Mouse (Mus musculus) heart, adult 2 months (tissue): ENCODE results near the gene Sbk1. TPM values are rescaled to one million over a fixed set of nuclear protein-coding genes. Genes with fewer than 3 reads are reported as not detected.

Source experiments
- DNase-seq, 2 experiments: peaks; one replicate each; pipeline ENCODE4 v3.0.0; 2021
- H3K27ac ChIP-seq: fragments of 200-600 bp; 2 replicates; pipeline ENCODE4 v1.8.1; 2022
- H3K27me3 ChIP-seq: fragments of 200-500 bp; 2 replicates; pipeline ENCODE4 v1.6.1; 2012; ENCODE audit warnings: mild to moderate bottlenecking, low read length, inconsistent platforms, mixed read lengths; ENCODE audit not compliant: control insufficient read depth, insufficient read depth
- H3K36me3 ChIP-seq: fragments of 200-500 bp; 2 replicates; pipeline ENCODE4 v1.6.1; 2012; ENCODE audit warnings: low read length, inconsistent platforms; ENCODE audit not compliant: control insufficient read depth, insufficient read depth
- H3K4me1 ChIP-seq: fragments of 200-500 bp; 2 replicates; pipeline ENCODE4 v1.6.1; 2011; ENCODE audit warnings: low read length; ENCODE audit not compliant: control insufficient read depth, insufficient read depth
- H3K4me3 ChIP-seq: fragments of 200-600 bp; 2 replicates; pipeline ENCODE4 v1.8.1; 2022
- H3K79me2 ChIP-seq: fragments of 200-500 bp; replicated peaks from 2 replicates; pipeline ENCODE4 v1.6.1; 2012; ENCODE audit warnings: mild to moderate bottlenecking, inconsistent platforms, low read length, moderate library complexity, mixed read lengths; ENCODE audit not compliant: control insufficient read depth, insufficient read depth
- H3K9ac ChIP-seq: fragments of 200-500 bp; 2 replicates; pipeline ENCODE4 v1.6.1; 2012; ENCODE audit warnings: low read depth, mild to moderate bottlenecking, control low read depth, inconsistent platforms, low read length, mixed read lengths
- CTCF ChIP-seq: fragments of 200-600 bp; IDR thresholded peaks from 2 replicates; pipeline ENCODE4 v1.8.1; 2022; ENCODE audit warnings: antibody characterized with exemption, mild to moderate bottlenecking, moderate library complexity
- EP300 ChIP-seq: fragments of 200-500 bp; IDR thresholded peaks from 2 replicates; pipeline ENCODE4 v1.6.1; 2011; ENCODE audit warnings: low read depth, low read length, control low read depth; ENCODE audit not compliant: insufficient read depth
- POLR2A ChIP-seq: fragments of 200-500 bp; IDR thresholded peaks from 2 replicates; pipeline ENCODE4 v1.6.1; 2011; ENCODE audit warnings: mild to moderate bottlenecking, low read depth, low read length, control low read depth; ENCODE audit not compliant: insufficient read depth
- WGBS: fragments of 180-500 bp; shearing (Covaris S2); methylation state at CpG from one replicate; pipeline ENCODE4 v1.1.7; 2018; 5-methylcytosine and 5-hydroxymethylcytosine counted together
- intact Hi-C: fragments of 180-260 bp; cut with DNase I; formaldehyde crosslinking; loops from one replicate; pipeline ENCODE4 v1.15.1; 2025
- polyA plus RNA-seq: library from polyadenylated mRNA; depleted of rRNA; stranded (reverse); fragments of >200 nt; gene quantifications from 2 replicates; pipeline ENCODE4 v1.2.3, GENCODE M21; 2012
- total RNA-seq, 2 experiments: library from RNA; stranded (reverse); gene quantifications; 2 replicates each; pipeline ENCODE4 v1.2.3; 2021

The Sbk1 gene
- total and polyA plus RNA-seq, 3 experiments = 44.5 to 87.4 (median 61.9) TPM

DNA sequence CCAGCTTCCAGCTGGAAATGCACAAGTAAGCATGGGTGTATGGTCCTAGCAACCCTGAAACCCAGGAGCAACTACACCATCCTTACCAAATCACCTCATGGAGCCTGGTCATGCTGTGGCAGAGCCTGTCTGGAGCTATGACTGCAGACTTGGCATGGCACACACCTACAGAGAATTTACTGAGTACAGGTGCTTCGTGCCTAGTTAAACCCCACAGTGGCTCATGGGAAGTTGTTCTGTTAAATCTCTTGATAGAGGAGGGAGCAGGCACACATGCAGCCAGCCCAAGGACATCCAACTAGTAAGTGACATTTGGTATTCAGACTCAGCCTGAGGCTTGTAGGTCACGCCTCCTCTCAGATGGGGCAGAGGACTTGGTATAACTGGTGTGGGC lies 15.7 kb downstream of the Sbk1 start:
- peaks cover 26% of the 10 kb centered on the region for H3K4me1 ChIP-seq
- no peaks in the 10 kb centered on the region for H3K27me3 ChIP-seq
- DNase-seq = no peak
- WGBS = 47% methylated on average over 2 of the region's 2 CpGs
- TF ChIP-seq CTCF = no peak
- no peak for TF ChIP-seq EP300
- TF ChIP-seq POLR2A = no peak
- no peak overlapping the region for H3K4me3 ChIP-seq
- H3K27ac ChIP-seq = peak overlapping the region; percentile 50
- H3K9ac ChIP-seq = no peak overlapping the region
- no peaks in the 10 kb centered on the region for H3K79me2 ChIP-seq
- H3K36me3 ChIP-seq = no peaks in the 10 kb centered on the region
- intact Hi-C loops = no loop called here

DNA sequence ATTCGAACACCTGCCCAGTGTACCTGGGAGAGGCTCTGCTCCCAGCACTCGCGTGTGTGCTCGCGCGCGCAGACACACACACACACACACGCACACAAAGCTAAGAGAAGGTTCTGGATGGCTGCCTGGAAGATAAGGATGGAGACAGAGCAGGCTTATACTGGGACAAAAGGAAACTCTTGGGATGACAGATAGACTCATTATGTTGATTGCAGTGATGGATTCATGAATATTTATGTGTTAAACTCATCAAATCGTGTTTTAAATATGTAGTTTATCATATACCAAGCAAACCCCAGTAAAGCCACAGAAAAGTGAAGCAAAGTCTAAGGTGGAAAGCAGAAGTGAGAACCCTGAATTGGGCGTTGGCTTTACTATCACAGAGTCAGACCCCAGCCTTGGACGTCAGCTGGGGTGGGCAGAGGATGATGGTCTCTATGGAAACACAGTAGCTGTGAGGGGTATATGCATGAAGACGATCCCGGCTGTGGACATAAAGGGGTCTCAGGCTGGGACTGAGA lies 16.2 kb downstream of the Sbk1 start:
- Histone ChIP-seq H3K27ac (peak overlapping the region; percentile 50; the same call in 1 of the 2 replicates), H3K27me3 (no peaks in the 10 kb centered on the region), H3K79me2 (no peaks in the 10 kb centered on the region), H3K4me1 (peaks cover 26% of the 10 kb centered on the region), H3K4me3 (no peak overlapping the region), H3K36me3 (no peaks in the 10 kb centered on the region), H3K9ac (no peak overlapping the region)
- TF ChIP-seq CTCF (no peak), POLR2A (no peak), EP300 (no peak)
- intact Hi-C loops = no loop called here
- DNase-seq = no peak
- 60% methylated on average over 13 of the region's 13 CpGs for WGBS

DNA sequence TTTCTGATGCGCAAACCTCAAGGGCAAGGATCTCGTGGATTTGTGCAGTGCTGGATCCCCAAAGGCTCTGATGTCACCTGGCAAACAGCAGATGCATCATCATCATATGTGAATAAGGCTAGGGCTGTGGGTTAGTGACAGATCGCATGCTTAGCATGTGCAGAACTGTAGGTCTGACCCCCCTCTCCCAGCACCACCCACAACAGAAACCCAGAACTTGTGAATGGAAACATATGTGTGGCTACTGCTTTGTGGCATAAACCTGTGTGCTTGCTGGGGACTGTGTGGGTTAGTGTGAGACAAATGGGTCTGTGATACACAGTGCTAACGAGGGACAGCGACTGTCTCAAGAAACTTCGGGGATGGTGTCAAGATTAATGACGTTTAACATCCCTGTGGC lies 17.0 kb downstream of the Sbk1 start:
- Histone ChIP-seq H3K4me1 (peaks cover 25% of the 10 kb centered on the region), H3K27ac (no peak overlapping the region), H3K36me3 (no peaks in the 10 kb centered on the region), H3K27me3 (no peaks in the 10 kb centered on the region), H3K9ac (no peak overlapping the region), H3K79me2 (no peaks in the 10 kb centered on the region), H3K4me3 (no peak overlapping the region)
- TF ChIP-seq EP300 (no peak), CTCF (no peak), POLR2A (no peak)
- WGBS = 81% methylated on average over 7 of the region's 7 CpGs
- DNase-seq = no peak
- intact Hi-C loops = no loop called here

DNA sequence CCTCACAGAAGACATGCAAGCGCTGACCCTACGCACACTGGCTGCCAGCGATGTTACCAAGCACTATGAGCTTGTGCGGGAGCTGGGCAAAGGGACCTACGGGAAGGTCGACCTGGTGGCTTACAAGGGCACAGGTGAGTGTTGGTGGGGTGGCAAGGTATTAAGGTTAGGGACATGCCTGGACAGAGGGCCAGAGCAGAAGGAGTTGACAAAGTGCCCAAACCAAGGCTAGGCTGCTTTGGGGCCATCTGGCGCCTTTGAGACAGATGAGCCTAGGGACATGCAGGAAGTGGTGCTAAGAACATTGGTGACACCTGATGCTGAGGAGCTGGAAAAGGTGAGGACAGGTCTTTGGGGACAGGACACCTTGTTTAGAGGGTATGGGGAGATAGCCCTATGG lies 17.5 kb downstream of the Sbk1 start:
- no peak overlapping the region for H3K9ac ChIP-seq
- no peak overlapping the region for H3K27ac ChIP-seq
- H3K4me1 ChIP-seq = peaks cover 20% of the 10 kb centered on the region
- no peak overlapping the region for H3K4me3 ChIP-seq
- intact Hi-C loops = no loop called here
- TF ChIP-seq POLR2A (no peak), EP300 (no peak), CTCF (no peak)
- no peak for DNase-seq
- no peaks in the 10 kb centered on the region for H3K36me3 ChIP-seq
- no peaks in the 10 kb centered on the region for H3K27me3 ChIP-seq
- no peaks in the 10 kb centered on the region for H3K79me2 ChIP-seq
- 92% methylated on average over 7 of the region's 7 CpGs for WGBS

DNA sequence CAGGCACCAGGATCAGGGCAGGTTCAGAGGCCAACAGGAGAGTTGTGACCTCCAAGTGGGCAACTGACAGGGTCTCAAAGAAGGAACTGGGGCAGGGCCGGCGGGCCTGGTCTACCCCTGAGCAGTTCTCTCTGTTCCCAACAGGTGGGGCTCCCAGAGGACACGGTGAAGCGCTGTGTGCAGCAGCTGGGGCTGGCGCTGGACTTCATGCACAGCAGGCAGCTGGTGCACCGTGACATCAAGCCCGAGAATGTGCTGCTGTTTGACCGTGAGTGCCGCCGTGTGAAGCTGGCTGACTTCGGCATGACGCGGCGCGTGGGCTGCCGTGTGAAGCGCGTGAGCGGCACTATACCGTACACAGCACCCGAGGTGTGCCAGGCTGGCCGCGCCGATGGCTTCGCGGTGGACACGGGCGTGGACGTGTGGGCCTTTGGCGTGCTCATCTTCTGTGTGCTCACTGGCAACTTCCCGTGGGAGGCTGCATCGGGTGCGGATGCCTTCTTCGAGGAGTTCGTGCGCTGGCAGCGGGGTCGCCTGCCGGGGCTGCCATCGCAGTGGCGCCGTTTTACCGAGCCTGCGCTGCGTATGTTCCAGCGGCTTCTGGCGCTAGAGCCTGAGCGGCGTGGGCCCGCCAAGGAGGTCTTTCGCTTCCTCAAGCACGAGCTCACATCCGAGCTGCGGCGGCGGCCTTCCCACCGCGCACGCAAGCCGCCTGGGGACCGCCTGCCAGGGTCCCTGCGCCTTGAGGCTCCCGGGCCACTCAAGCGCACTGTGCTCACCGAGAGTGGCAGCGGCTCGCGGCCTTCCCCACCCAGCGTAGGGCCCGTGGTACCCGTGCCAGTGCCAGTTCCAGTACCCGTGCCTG lies 19.5 kb downstream of the Sbk1 start:
- Histone ChIP-seq H3K27ac (no peak overlapping the region), H3K79me2 (no peaks in the 10 kb centered on the region), H3K9ac (no peak overlapping the region), H3K36me3 (no peaks in the 10 kb centered on the region), H3K4me3 (no peak overlapping the region), H3K4me1 (peaks cover 7% of the 10 kb centered on the region), H3K27me3 (no peaks in the 10 kb centered on the region)
- DNase-seq = no peak
- WGBS = 86% methylated on average over 72 of the region's 72 CpGs
- TF ChIP-seq CTCF (no peak), POLR2A (no peak), EP300 (no peak)
- intact Hi-C loops = no loop called here

DNA sequence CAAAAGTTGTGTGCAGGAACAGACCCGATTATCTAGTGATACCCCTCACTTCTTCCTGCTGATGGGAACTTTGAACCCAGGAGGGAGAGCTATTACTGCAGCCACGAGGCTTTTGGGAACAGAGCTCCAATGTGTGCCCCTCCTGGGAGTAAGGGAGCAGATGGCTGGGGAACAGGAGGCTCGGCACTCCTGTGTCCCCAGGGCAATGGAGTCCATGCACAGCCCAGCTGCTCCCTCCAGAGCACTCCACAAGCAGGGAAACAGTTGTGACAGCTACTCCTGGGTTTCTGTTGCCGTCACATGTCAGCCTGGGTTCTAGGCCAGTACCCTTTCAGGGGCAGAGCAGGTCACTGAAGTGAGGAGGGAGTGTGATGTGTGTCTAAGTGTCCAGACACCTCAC lies 20.7 kb downstream of the Sbk1 start:
- Histone ChIP-seq H3K79me2 (no peaks in the 10 kb centered on the region), H3K4me1 (peaks cover 4% of the 10 kb centered on the region), H3K27ac (no peak overlapping the region), H3K27me3 (no peaks in the 10 kb centered on the region), H3K4me3 (no peak overlapping the region), H3K9ac (no peak overlapping the region), H3K36me3 (no peaks in the 10 kb centered on the region)
- DNase-seq = no peak
- intact Hi-C loops = no loop called here
- TF ChIP-seq EP300 = peak; percentile 50
- TF ChIP-seq POLR2A = no peak
- 49% methylated on average over 4 of the region's 4 CpGs for WGBS
